Mouse (Mus musculus) ES-E14 (cell line): ENCODE results near the gene Gm45618. TPM values are rescaled to one million over a fixed set of nuclear protein-coding genes. Genes with fewer than 3 reads are reported as not detected.

ENCODE experiments used
- DNase-seq: peaks from one replicate; pipeline ENCODE4 v3.0.0-alpha.2; 2013; ENCODE audit warnings: low read depth, low spot score
- H3K27ac ChIP-seq: 2 replicates; pipeline ENCODE4 v1.5.1; 2012; ENCODE audit warnings: low read depth, mild to moderate bottlenecking, low read length, moderate library complexity, mixed read lengths; ENCODE audit not compliant: poor library complexity, insufficient read depth, severe bottlenecking
- H3K36me3 ChIP-seq: 2 replicates; pipeline ENCODE4 v1.6.1; 2012; ENCODE audit warnings: mild to moderate bottlenecking, low read length, moderate library complexity, mixed read lengths; ENCODE audit not compliant: control insufficient read depth, poor library complexity, insufficient read depth, severe bottlenecking
- H3K4me1 ChIP-seq, 2 experiments: fragments of 150-350 bp in 1 of 2; sonication (generic) in 1 of 2; 2 replicates each; pipeline ENCODE4 v1.6.1; 2012; ENCODE audit warnings: low read length in 2 of 2, mild to moderate bottlenecking in 1 of 2, mixed read lengths in 1 of 2; ENCODE audit not compliant: control insufficient read depth in 2 of 2, insufficient read depth in 2 of 2, poor library complexity in 1 of 2
- H3K4me3 ChIP-seq, 2 experiments: fragments of 150-350 bp in 1 of 2; sonication (generic) in 1 of 2; 2 replicates each; pipeline ENCODE4 v1.5.1; 2012; ENCODE audit warnings: low read length in 2 of 2, low read depth in 1 of 2, mild to moderate bottlenecking in 1 of 2, mixed read lengths in 1 of 2; ENCODE audit not compliant: insufficient read depth in 1 of 2, poor library complexity in 1 of 2, severe bottlenecking in 1 of 2
- H3K9ac ChIP-seq: 2 replicates; pipeline ENCODE4 v1.6.1; 2012; ENCODE audit warnings: low read depth, mild to moderate bottlenecking, low read length, mixed read lengths; ENCODE audit not compliant: poor library complexity, insufficient read depth, severe bottlenecking
- H3K9me3 ChIP-seq: fragments of 150-350 bp; sonication (generic); 2 replicates; pipeline ENCODE4 v1.6.1; 2012; ENCODE audit warnings: low read depth, mild to moderate bottlenecking, low read length; ENCODE audit not compliant: control insufficient read depth, insufficient read depth
- CHD2 ChIP-seq: IDR thresholded peaks from 2 replicates; pipeline ENCODE4 v1.6.1; 2014; ENCODE audit warnings: mild to moderate bottlenecking, low read depth, low read length, inconsistent platforms
- HCFC1 ChIP-seq: IDR thresholded peaks from 2 replicates; pipeline ENCODE4 v1.6.1; 2012; ENCODE audit warnings: low read length, inconsistent platforms, borderline replicate concordance; ENCODE audit not compliant: insufficient read depth
- MAFK ChIP-seq: IDR thresholded peaks from 2 replicates; pipeline ENCODE4 v1.6.1; 2014; ENCODE audit warnings: mild to moderate bottlenecking, low read depth, low read length, inconsistent platforms; ENCODE audit not compliant: insufficient read depth
- ZC3H11A ChIP-seq: IDR thresholded peaks from 2 replicates; pipeline ENCODE4 v1.6.1; 2012; ENCODE audit warnings: low read depth, mild to moderate bottlenecking, inconsistent platforms, low read length, borderline replicate concordance
- ZNF384 ChIP-seq: IDR thresholded peaks from 2 replicates; pipeline ENCODE4 v1.6.1; 2012; ENCODE audit warnings: low read depth, low read length, inconsistent platforms
- in situ Hi-C, 2 experiments: fragments of 600-800 bp; cut with MboI; formaldehyde crosslinking; loops; one replicate each; pipeline ENCODE4 v1.15.1; 2025; ENCODE audit warnings: low sequenced_read_pairs in 2 of 2, inconsistent platforms in 1 of 2; ENCODE audit not compliant: unreplicated experiment in 2 of 2
- total RNA-seq: library from RNA; depleted of rRNA; stranded (reverse); fragments of 300-350 nt; gene quantifications from 2 replicates; pipeline ENCODE4 v1.2.3, GENCODE M21; 2012

Gm45618 gene
- total RNA-seq, 1 experiment: not detected

- Histone ChIP-seq H3K4me1 (no peaks in the 10 kb centered on the region), H3K27ac (no peak overlapping the region), H3K9me3 (no peaks in the 10 kb centered on the region), H3K9ac (no peak overlapping the region), H3K36me3 (no peaks in the 10 kb centered on the region), H3K4me3 (no peak overlapping the region)
- DNase-seq: no peak
- in situ Hi-C loops: no loop called here
- TF ChIP-seq HCFC1: no peak
These were observed 34.8 kb upstream of the Gm45618 start for GRCm38 (mm10) chr7:142155308-142155707.

GRCm38 (mm10) chr7:142152191-142152590, 31.7 kb upstream of the Gm45618 start:
- Histone ChIP-seq H3K9me3 (no peaks in the 10 kb centered on the region), H3K36me3 (no peaks in the 10 kb centered on the region), H3K27ac (no peak overlapping the region), H3K4me3 (no peak overlapping the region), H3K4me1 (no peaks in the 10 kb centered on the region), H3K9ac (no peak overlapping the region)
- DNase-seq: no peak
- in situ Hi-C loops: no loop called here
- TF ChIP-seq ZNF384: no peak
- TF ChIP-seq ZC3H11A: no peak

- in situ Hi-C loops: loop anchor here in 1 of 2 experiments (10.0 kb wide), 1 partner anchor 106 kb away; the partner anchor contains the start of gene Gm2431
- no peaks in the 10 kb centered on the region for H3K9me3 ChIP-seq
- H3K4me3 ChIP-seq: no peak overlapping the region
These were observed 28.1 kb upstream of the Gm45618 start for GRCm38 (mm10) chr7:142148633-142149032.

GRCm38 (mm10) chr7:142146033-142146432, 25.5 kb upstream of the Gm45618 start:
- Histone ChIP-seq H3K27ac (no peak overlapping the region), H3K4me3 (no peak overlapping the region), H3K4me1 (peaks cover 0 to 4% of the 10 kb centered on the region in 2 experiments; a peak in 1 of 4 replicates), H3K36me3 (no peaks in the 10 kb centered on the region), H3K9me3 (no peaks in the 10 kb centered on the region), H3K9ac (no peak overlapping the region)
- in situ Hi-C loops: loop anchor here in 1 of 2 experiments (10.0 kb wide), 1 partner anchor 109 kb away; the partner anchor contains the start of gene Gm2431
- TF ChIP-seq ZNF384 (peak; percentile 87), CHD2 (no peak), HCFC1 (no peak), ZC3H11A (peak; percentile 45; the same call in 1 of the 2 replicates)
- DNase-seq: peak; percentile 62

More at GRCm38 (mm10) chr7:142148633-142149032, 28.1 kb upstream of the Gm45618 start:
- Histone ChIP-seq H3K27ac (no peak overlapping the region), H3K4me1 (peaks cover 0 to 4% of the 10 kb centered on the region in 2 experiments; a peak in 1 of 4 replicates), H3K9ac (no peak overlapping the region), H3K36me3 (no peaks in the 10 kb centered on the region)
- TF ChIP-seq MAFK: peak; percentile 77
- TF ChIP-seq HCFC1: no peak
- no peak for DNase-seq

- H3K9ac ChIP-seq: no peak overlapping the region
- TF ChIP-seq HCFC1 (no peak), ZNF384 (no peak), CHD2 (no peak), ZC3H11A (no peak), MAFK (no peak)
- H3K4me1 ChIP-seq: peaks cover 0 to 4% of the 10 kb centered on the region in 2 experiments; a peak in 1 of 4 replicates
- H3K9me3 ChIP-seq: no peaks in the 10 kb centered on the region
- H3K27ac ChIP-seq: no peak overlapping the region
- DNase-seq: no peak
- H3K4me3 ChIP-seq: no peak overlapping the region
- H3K36me3 ChIP-seq: no peaks in the 10 kb centered on the region
- in situ Hi-C loops: loop anchor here in 1 of 2 experiments (10.0 kb wide), 1 partner anchor 109 kb away; the partner anchor contains the start of gene Gm2431
These were observed 24.9 kb upstream of the Gm45618 start for GRCm38 (mm10) chr7:142145413-142145940.
